Mouse (Mus musculus): ENCODE results near the gene 2310002L09Rik. TPM values are rescaled to one million over a fixed set of nuclear protein-coding genes. Genes with fewer than 3 reads are reported as not detected.
"Not testable (repeated sequence)": the region's sequence is repeated elsewhere in the genome, so short reads cannot be mapped to it uniquely, and the experiment has no call there.

Gene 2310002L09Rik
- polyA plus RNA-seq (2015; fragmentation: Nextera tagmentation; extraction: Ambion mirVana), result not detected in 2 replicates

GRCm38 (mm10) chr4:73950375-73950896 lies at the start of gene 2310002L09Rik:
TSS of gene 2310002L09Rik (minus strand) at chr4:73950846.
- no peak within 1 kb of the TSS for H3K27ac ChIP-seq (replicated peaks)
- H3K9ac ChIP-seq (replicated peaks), result no peak within 1 kb of the TSS
- H3K4me2 ChIP-seq (replicated peaks), result no peak within 1 kb of the TSS
- no peaks in the 10 kb centered on the region for H3K9me3 ChIP-seq
- no peaks in the 10 kb centered on the region for H3K27me3 ChIP-seq
- no peak within 1 kb of the TSS for H3K4me3 ChIP-seq
- ATAC-seq (replicated peaks), result no peak
- WGBS, result 88% methylated on average over 8 of the region's 8 CpGs
- no peaks in the 10 kb centered on the region for H3K36me3 ChIP-seq
- H3K4me1 ChIP-seq, result no peaks in the 10 kb centered on the region

DNA sequence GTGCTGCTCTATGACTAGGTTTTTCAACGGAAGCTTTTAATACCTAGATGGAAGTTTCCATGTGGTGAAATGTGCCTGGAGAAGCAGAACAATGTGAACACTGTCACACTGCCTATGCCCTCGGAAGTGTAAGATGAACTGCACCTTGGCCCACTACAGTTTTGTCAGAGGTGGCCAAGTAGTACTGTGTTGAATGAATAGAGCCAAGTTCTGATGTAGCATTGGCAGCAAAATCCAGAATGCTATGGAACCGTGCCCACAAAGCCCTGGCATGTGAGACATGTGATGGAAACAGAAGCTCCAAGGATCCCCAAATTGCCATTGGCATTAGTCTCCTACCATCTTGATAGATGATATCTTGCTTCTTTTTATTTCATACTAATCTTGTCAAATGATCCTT lies 29.8 kb upstream of the 2310002L09Rik start:
- H3K4me3 ChIP-seq, result no peak overlapping the region
- no peaks in the 10 kb centered on the region for H3K9me3 ChIP-seq
- no peaks in the 10 kb centered on the region for H3K4me1 ChIP-seq
- no peak overlapping the region for H3K27ac ChIP-seq (replicated peaks)
- no peaks in the 10 kb centered on the region for H3K36me3 ChIP-seq
- 83% methylated on average over 3 of the region's 3 CpGs for WGBS
- ATAC-seq (replicated peaks), result no peak
- no peak overlapping the region for H3K9ac ChIP-seq (replicated peaks)
- no peak overlapping the region for H3K4me2 ChIP-seq (replicated peaks)
- no peaks in the 10 kb centered on the region for H3K27me3 ChIP-seq

DNA sequence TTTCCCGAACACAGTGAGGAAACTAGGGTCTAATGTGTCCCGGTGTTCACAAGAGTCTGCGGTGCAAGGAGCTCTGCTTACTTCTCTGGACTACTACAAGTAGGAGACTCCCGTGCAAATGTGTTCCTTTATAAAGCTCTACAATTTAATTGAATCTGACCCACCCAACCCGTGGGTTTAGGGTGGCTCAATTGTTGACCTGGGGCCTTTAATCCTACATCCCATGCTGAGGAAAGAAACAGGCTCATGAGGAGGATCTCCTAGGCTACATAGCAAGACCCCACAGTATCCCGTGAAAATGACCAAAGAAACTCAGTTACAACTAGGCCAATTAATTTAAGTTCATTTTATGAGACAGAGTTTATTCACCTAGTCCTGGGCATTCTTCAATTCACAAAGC lies 30.0 kb downstream of the 2310002L09Rik start, which contains the start of gene Gm11756:
TSS of gene Gm11756 (minus strand) at position 101 of the 400 bp plus-strand sequence.
- H3K4me1 ChIP-seq; H3K4me2 ChIP-seq (replicated peaks); H3K4me3 ChIP-seq; ATAC-seq (replicated peaks); H3K9me3 ChIP-seq; H3K9ac ChIP-seq (replicated peaks); H3K27me3 ChIP-seq; H3K27ac ChIP-seq (replicated peaks); H3K36me3 ChIP-seq: not testable (repeated sequence)
- 84% methylated on average over 6 of the region's 6 CpGs for WGBS

DNA sequence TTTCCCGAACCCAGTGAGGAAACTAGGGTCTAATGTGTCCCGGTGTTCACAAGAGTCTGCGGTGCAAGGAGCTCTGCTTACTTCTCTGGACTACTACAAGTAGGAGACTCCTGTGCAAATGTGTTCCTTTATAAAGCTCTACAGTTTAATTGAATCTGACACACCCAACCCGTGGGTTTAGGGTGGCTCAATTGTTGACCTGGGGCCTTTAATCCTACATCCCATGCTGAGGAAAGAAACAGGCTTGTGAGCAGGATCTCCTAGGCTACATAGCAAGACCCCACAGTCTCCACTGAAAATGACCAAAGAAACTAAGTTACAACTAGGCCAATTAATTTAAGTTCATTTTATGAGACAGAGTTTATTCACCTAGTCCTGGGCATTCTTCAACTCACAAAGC lies 44.8 kb downstream of the 2310002L09Rik start, which contains the start of gene Gm13871:
TSS of gene Gm13871 (minus strand) at position 101 of the 400 bp plus-strand sequence.
- not testable (repeated sequence) for H3K36me3 ChIP-seq; ATAC-seq (replicated peaks); H3K4me2 ChIP-seq (replicated peaks); H3K4me3 ChIP-seq; H3K27me3 ChIP-seq; H3K4me1 ChIP-seq; H3K27ac ChIP-seq (replicated peaks); H3K9ac ChIP-seq (replicated peaks); H3K9me3 ChIP-seq
- no CpG with 5 or more reads among the region's 4 CpGs for WGBS

- not testable (repeated sequence) for ATAC-seq (replicated peaks); H3K27ac ChIP-seq (replicated peaks); H3K4me1 ChIP-seq; H3K9ac ChIP-seq (replicated peaks); H3K4me3 ChIP-seq; H3K4me2 ChIP-seq (replicated peaks); H3K9me3 ChIP-seq; H3K36me3 ChIP-seq; H3K27me3 ChIP-seq
- WGBS, result no CpG with 5 or more reads among the region's 4 CpGs
These were observed 59.6 kb downstream of the 2310002L09Rik start, which contains the start of gene Gm11757 for GRCm38 (mm10) chr4:73891012-73891411. TSS of gene Gm11757 (minus strand) at chr4:73891112.

Other genes with a start within 250 kb of the 2310002L09Rik start
- gene Rasef, start 159.9 kb downstream of the 2310002L09Rik start, polyA plus RNA-seq (2015; fragmentation: Nextera tagmentation; extraction: Ambion mirVana), result 0.06 and 0.34 TPM in 2 replicates
- not detected in 2 replicates for gene Gm11758, start 74.6 kb downstream of the 2310002L09Rik start, polyA plus RNA-seq (2015; fragmentation: Nextera tagmentation; extraction: Ambion mirVana)
- not detected in 2 replicates for gene Gm11757, start 59.7 kb downstream of the 2310002L09Rik start, polyA plus RNA-seq (2015; fragmentation: Nextera tagmentation; extraction: Ambion mirVana)
- gene Gm13871, start 44.9 kb downstream of the 2310002L09Rik start, polyA plus RNA-seq (2015; fragmentation: Nextera tagmentation; extraction: Ambion mirVana), result not detected in 2 replicates
- not detected in 2 replicates for gene Gm11756, start 30.1 kb downstream of the 2310002L09Rik start, polyA plus RNA-seq (2015; fragmentation: Nextera tagmentation; extraction: Ambion mirVana)
- gene Frmd3, start 62.6 kb upstream of the 2310002L09Rik start, polyA plus RNA-seq (2015; fragmentation: Nextera tagmentation; extraction: Ambion mirVana), result 21.2 and 21.5 TPM in 2 replicates

Measured in forebrain, embryonic 15.5 days (tissue).